Mouse (Mus musculus): ENCODE data around the gene Samd4b. TPM values are rescaled to one million over a fixed set of nuclear protein-coding genes. Genes with fewer than 3 reads are reported as not detected.
"Not testable (repeated sequence)": the region's sequence is repeated elsewhere in the genome, so short reads cannot be mapped to it uniquely, and the experiment has no call there.

Gene Samd4b
- total RNA-seq, 2 experiments from 2014 or later, result 9.8 to 14.0 TPM

- DNase-seq, result no peak
Measured at GRCm38 (mm10) chr7:28398000-28398399, 199.9 kb downstream of the Samd4b start.

GRCm38 (mm10) chr7:28395425-28395824, 202.5 kb downstream of the Samd4b start:
- no peak for DNase-seq

- no peak for DNase-seq
Measured at GRCm38 (mm10) chr7:28393272-28393951, 204.5 kb downstream of the Samd4b start.

- DNase-seq, result peak; percentile 98
Measured at GRCm38 (mm10) chr7:28392429-28393271, 205.3 kb downstream of the Samd4b start, which contains the start of the genes Med29 and Paf1. Med29 (minus strand) TSS chr7:28392708. Paf1 (plus strand) TSS chr7:28392951.

- DNase-seq, result no peak
Measured at GRCm38 (mm10) chr7:28390331-28390730, 207.6 kb downstream of the Samd4b start.

GRCm38 (mm10) chr7:28387384-28387783, 210.6 kb downstream of the Samd4b start:
- not testable (repeated sequence) for DNase-seq

GRCm38 (mm10) chr7:28386877-28387276, 211.1 kb downstream of the Samd4b start:
- DNase-seq, result not testable (repeated sequence)

GRCm38 (mm10) chr7:28386462-28386861, 211.5 kb downstream of the Samd4b start:
- peak; percentile 73 for DNase-seq

- peak; percentile 55 for DNase-seq
Measured at GRCm38 (mm10) chr7:28386007-28386406, 211.9 kb downstream of the Samd4b start.

GRCm38 (mm10) chr7:28385196-28385595, 212.7 kb downstream of the Samd4b start:
- DNase-seq, result no peak

- no peak for DNase-seq
Measured at GRCm38 (mm10) chr7:28384162-28384561, 213.8 kb downstream of the Samd4b start.

GRCm38 (mm10) chr7:28383606-28384005, 214.3 kb downstream of the Samd4b start:
- DNase-seq, result no peak

- peak; percentile 59 for DNase-seq
Measured at GRCm38 (mm10) chr7:28382981-28383396, 215.0 kb downstream of the Samd4b start.

GRCm38 (mm10) chr7:28382347-28382951, 215.5 kb downstream of the Samd4b start:
- DNase-seq, result no peak

- DNase-seq, result peak; percentile 90
Measured at GRCm38 (mm10) chr7:28381938-28382337, 216.0 kb downstream of the Samd4b start.

GRCm38 (mm10) chr7:28381017-28381790, 216.7 kb downstream of the Samd4b start:
- DNase-seq, result peak; percentile 91

- no peak for DNase-seq
Measured at GRCm38 (mm10) chr7:28380237-28381016, 217.5 kb downstream of the Samd4b start, which contains the start of gene Zfp36. Zfp36 (minus strand) TSS chr7:28380253.

- peak; percentile 95 for DNase-seq
Measured at GRCm38 (mm10) chr7:28378769-28379651, 218.9 kb downstream of the Samd4b start.

- DNase-seq, result peak; percentile 71
Measured at GRCm38 (mm10) chr7:28378066-28378690, 219.8 kb downstream of the Samd4b start.
